Mouse (Mus musculus) lung, adult 2 months (tissue): ENCODE data around the gene Tec. TPM values are rescaled to one million over a fixed set of nuclear protein-coding genes. Genes with fewer than 3 reads are reported as not detected.
A peak's percentile ranks its signal among the peaks of the same experiment; 100 is the strongest.

Source experiments
- DNase-seq: peaks from one replicate; pipeline ENCODE4 v3.0.0; 2022
- H3K4me1 ChIP-seq: fragments of 200-500 bp; 2 replicates; pipeline ENCODE4 v1.6.1; 2011; ENCODE audit warnings: low read length; ENCODE audit not compliant: control insufficient read depth, insufficient read depth
- H3K4me3 ChIP-seq: fragments of 200-500 bp; replicated peaks from 2 replicates; pipeline ENCODE3; 2011; ENCODE audit warnings: low read depth, mild to moderate bottlenecking, control low read depth, low read length; ENCODE audit errors: extremely low read depth
- CTCF ChIP-seq: fragments of 200-500 bp; IDR thresholded peaks from 2 replicates; pipeline ENCODE4 v1.5.1; 2011; ENCODE audit warnings: mild to moderate bottlenecking, low read length, control low read depth; ENCODE audit not compliant: insufficient read depth
- POLR2A ChIP-seq: fragments of 200-500 bp; IDR thresholded peaks from 2 replicates; pipeline ENCODE4 v1.6.1; 2011; ENCODE audit warnings: low read depth, mild to moderate bottlenecking, control low read depth, low read length, borderline replicate concordance; ENCODE audit errors: extremely low read depth
- WGBS: fragments of 180-500 bp; shearing (Covaris S2); methylation state at CpG from one replicate; pipeline ENCODE4 v1.1.7; 2018; 5-methylcytosine and 5-hydroxymethylcytosine counted together
- polyA plus RNA-seq: library from polyadenylated mRNA; depleted of rRNA; stranded (reverse); fragments of >200 nt; gene quantifications from 2 replicates; pipeline ENCODE4 v1.2.3, GENCODE M21; 2012

The Tec gene
- polyA plus RNA-seq, 1 experiment: 4.2 TPM

- TF ChIP-seq POLR2A (no peak), CTCF (no peak)
- no peak overlapping the region for H3K4me3 ChIP-seq
- peaks cover 6% of the 10 kb centered on the region for H3K4me1 ChIP-seq
- no peak for DNase-seq
- 90% methylated on average over 11 of the region's 11 CpGs for WGBS
Observed at GRCm38 (mm10) chr5:72895261-72895660, 27.0 kb upstream of the Tec start.

GRCm38 (mm10) chr5:72893987-72894386 lies 25.7 kb upstream of the Tec start:
- Histone ChIP-seq H3K4me3 (no peak overlapping the region), H3K4me1 (peaks cover 6% of the 10 kb centered on the region)
- peak; percentile 43 for TF ChIP-seq CTCF
- no peak for TF ChIP-seq POLR2A
- no peak for DNase-seq
- WGBS: 63% methylated on average over 5 of the region's 5 CpGs

- peaks cover 4% of the 10 kb centered on the region for H3K4me1 ChIP-seq
- no peak overlapping the region for H3K4me3 ChIP-seq
- TF ChIP-seq POLR2A: no peak
- peak; percentile 65 for TF ChIP-seq CTCF
- DNase-seq: peak; percentile 42
- WGBS: 3% methylated on average over 12 of the region's 12 CpGs
Observed at GRCm38 (mm10) chr5:72891534-72891933, 23.3 kb upstream of the Tec start.

- Histone ChIP-seq H3K4me3 (no peak overlapping the region), H3K4me1 (no peaks in the 10 kb centered on the region; the same call in 1 of the 2 replicates)
- WGBS: 91% methylated on average over 7 of the region's 7 CpGs
- no peak for DNase-seq
- TF ChIP-seq POLR2A (no peak), CTCF (no peak)
Observed at GRCm38 (mm10) chr5:72888260-72888659, 20.0 kb upstream of the Tec start.

- 80% methylated on average over 19 of the region's 19 CpGs for WGBS
- no peak for DNase-seq
- H3K4me3 ChIP-seq: no peak overlapping the region
- H3K4me1 ChIP-seq: no peaks in the 10 kb centered on the region; the same call in 1 of the 2 replicates
- TF ChIP-seq CTCF (no peak), POLR2A (no peak)
Observed at GRCm38 (mm10) chr5:72886458-72887222, 18.4 kb upstream of the Tec start.

- no peak for DNase-seq
- H3K4me1 ChIP-seq: no peaks in the 10 kb centered on the region; the same call in 1 of the 2 replicates
- WGBS: 34% methylated on average over 3 of the region's 3 CpGs
- no peak overlapping the region for H3K4me3 ChIP-seq
- no peak for TF ChIP-seq POLR2A
- TF ChIP-seq CTCF: no peak
Observed at GRCm38 (mm10) chr5:72883706-72884105, 15.4 kb upstream of the Tec start.

GRCm38 (mm10) chr5:72882412-72882765 lies 14.1 kb upstream of the Tec start:
- no peaks in the 10 kb centered on the region for H3K4me1 ChIP-seq
- no peak overlapping the region for H3K4me3 ChIP-seq
- TF ChIP-seq POLR2A (no peak), CTCF (no peak)
- no peak for DNase-seq
- 65% methylated on average over 2 of the region's 2 CpGs for WGBS

GRCm38 (mm10) chr5:72881748-72882411 lies 13.6 kb upstream of the Tec start:
- TF ChIP-seq POLR2A (no peak), CTCF (no peak)
- DNase-seq: no peak
- Histone ChIP-seq H3K4me1 (no peaks in the 10 kb centered on the region), H3K4me3 (no peak overlapping the region)
- 66% methylated on average over 12 of the region's 12 CpGs for WGBS

- TF ChIP-seq POLR2A (no peak), CTCF (no peak)
- DNase-seq: no peak
- 27% methylated on average over 5 of the region's 5 CpGs for WGBS
- no peak overlapping the region for H3K4me3 ChIP-seq
- H3K4me1 ChIP-seq: no peaks in the 10 kb centered on the region; the same call in 1 of the 2 replicates
Observed at GRCm38 (mm10) chr5:72879736-72880135, 11.5 kb upstream of the Tec start.

- TF ChIP-seq CTCF: peak; percentile 20; the same call in 1 of the 2 replicates
- TF ChIP-seq POLR2A: no peak
- Histone ChIP-seq H3K4me3 (no peak overlapping the region), H3K4me1 (peaks cover 6% of the 10 kb centered on the region)
- 79% methylated on average over 4 of the region's 4 CpGs for WGBS
- no peak for DNase-seq
Observed at GRCm38 (mm10) chr5:72871114-72871513, 2.8 kb upstream of the Tec start.
